Mouse (Mus musculus): ENCODE data around the gene Ublcp1.
"Not testable (repeated sequence)": the region's sequence is repeated elsewhere in the genome, so short reads cannot be mapped to it uniquely, and the experiment has no call there.

The Ublcp1 gene

DNA sequence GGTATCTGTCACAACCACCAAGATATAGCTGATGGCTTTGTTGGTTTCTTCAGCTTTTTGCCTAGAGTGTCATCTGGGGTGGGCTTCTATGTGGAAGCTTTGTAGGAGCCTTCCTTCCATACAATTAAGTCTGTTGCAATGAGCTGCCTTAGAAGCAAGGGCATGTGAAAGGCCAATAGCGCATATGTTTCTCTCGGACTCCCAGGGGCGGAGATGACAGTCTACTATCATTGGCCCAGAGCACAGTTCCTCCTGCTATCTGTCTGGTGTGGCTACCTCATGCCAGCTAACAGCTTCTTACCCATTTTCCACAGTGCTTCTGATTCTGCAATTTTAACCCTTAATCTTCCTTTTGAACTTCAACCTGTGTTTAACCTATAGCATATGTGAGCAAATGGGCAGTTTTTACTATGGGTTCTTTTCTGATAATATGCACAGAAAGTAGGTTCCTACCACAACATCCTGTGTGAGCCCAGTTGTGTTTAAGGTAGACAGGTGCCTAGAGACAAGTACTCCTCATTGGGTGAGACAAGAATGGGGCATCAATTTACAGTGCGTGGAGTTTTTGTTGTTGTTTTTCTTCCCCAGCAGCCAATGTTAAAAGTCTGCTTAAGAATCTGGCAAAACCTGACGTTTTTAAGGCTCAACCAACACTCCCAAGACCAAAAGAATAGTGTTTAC, 24.5 kb upstream of the Ublcp1 start:
- no peak for DNase-seq (ENCODE audit: low spot score in 2 of 2)

DNA sequence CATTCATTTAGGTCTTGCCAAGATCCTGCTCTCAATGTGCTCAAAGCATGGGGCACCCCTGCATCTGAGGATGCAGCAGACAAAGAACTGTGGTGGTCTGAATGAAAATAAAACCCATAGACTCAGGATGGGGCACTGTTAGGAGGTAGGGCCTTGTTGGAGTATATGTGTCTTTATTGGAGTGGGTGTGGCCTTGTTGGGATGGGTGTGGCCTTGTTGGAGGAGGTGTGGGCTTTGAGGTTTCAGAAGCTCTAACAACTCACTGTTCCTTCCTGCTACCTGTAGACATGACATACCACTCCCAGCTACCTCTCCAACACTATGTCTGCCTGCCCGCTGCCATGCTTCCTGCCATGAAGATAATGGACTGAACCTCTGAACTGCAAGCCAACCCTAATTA, 18.8 kb upstream of the Ublcp1 start:
- DNase-seq (ENCODE audit: low spot score in 2 of 2), result no peak

DNA sequence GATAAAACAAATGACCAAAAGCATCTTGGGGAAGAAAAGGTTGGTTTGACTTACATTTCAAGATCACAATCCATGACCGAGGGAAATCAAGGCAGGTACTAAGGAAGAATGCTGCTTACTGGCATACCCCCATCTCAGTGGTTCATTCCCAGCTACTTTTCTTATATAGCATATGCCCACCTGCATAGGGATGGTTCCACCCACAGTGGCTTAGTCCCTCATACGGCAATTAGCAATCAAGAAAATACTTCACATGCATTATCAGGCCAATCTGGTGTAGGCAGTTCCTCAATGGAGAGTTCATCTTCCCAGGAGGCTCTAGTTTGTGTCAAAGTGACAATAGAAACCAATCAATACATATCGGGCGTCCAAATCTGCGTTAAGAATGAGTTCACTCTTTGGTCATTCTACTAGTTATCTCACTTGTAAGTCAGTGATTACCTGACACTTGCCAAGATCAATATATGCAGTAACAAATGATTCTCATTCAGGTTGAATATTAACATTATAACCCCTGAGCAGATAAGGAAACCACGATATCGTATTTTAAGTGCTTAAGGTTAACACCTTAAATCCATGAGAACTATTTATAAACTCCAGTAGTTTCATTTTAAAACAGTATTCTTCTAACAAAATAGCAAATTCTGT, 14.9 kb upstream of the Ublcp1 start:
- DNase-seq (ENCODE audit: low spot score in 2 of 2), result no peak

DNA sequence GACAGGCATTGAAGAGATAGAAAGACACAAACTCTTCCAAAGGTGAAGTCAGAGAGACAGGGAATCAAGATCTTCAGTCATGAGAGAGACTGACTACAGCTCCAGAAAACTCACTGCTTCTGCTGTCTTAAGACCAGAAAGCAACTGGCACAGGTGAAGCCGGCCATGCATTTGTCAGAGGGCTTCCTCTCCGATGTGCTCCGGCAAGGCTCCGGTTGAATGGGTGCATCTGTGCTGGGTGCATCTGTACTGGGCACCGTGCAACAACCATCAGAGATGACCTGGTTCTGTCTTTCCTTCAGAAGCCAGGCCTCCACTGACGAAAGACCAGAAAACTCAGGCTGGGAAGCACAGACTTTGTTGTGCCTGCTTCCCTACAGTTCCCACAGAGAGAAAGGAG, 9.9 kb upstream of the Ublcp1 start:
- no peak for DNase-seq (ENCODE audit: low spot score in 2 of 2)

DNA sequence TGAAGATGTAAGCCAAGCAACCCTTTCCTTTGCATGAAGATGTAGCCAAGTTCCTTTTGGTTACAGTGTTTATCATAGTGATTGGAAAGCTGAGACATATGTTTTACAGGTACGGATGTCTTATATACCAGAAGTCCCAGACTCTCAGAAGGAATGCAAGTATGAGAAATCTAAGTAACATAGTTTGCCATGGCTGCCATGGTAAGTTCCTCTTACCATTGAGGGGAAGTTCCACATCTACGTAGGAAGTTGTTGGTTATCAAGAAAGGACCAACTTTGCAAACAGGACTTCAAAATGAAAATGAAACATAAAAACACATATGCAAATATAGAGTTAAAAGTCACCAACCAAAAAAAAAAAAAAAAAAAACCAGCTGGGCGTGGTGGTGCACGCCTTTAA, 8.1 kb upstream of the Ublcp1 start:
- no peak for DNase-seq (ENCODE audit: low spot score in 2 of 2)

DNA sequence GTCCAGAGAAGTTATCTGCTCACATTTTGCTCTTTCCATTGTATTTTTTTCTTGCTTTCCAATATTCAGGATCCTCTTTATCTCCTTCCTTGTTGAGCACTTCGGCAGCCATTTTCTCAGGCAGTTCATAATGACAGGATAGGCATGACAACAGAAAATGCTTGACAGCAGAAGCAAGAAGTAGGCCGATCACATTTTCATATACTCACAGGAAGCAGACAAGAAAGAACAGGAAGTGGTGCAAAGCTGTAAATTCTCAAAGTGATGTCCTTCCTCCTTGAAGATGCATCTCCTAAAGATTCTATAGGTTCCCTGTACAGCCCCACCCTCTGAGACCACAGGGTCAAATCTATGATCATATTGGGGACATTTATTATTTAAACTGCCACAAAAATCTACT, 6.1 kb upstream of the Ublcp1 start:
- DNase-seq (ENCODE audit: low spot score in 2 of 2), result no peak

DNA sequence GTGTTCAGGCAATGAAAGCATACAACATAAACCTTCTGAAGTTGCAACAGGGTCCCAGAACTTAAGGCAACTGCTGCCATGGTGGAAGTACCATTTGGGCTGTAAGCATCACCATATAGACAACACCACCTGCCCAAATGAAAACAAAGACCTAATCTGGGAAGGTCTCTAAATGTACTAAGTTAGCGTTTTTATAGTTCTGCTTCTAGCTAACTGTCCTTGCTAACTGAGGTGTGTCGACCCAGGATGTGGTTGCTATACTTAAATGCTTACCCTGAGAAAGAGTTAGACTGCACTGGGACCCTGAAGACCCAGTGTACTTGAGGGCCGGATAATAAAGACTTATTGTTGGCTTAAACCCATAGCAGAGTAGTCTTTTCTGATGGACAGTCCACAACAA, 5.2 kb upstream of the Ublcp1 start:
- no peak for DNase-seq (ENCODE audit: low spot score in 2 of 2)

DNA sequence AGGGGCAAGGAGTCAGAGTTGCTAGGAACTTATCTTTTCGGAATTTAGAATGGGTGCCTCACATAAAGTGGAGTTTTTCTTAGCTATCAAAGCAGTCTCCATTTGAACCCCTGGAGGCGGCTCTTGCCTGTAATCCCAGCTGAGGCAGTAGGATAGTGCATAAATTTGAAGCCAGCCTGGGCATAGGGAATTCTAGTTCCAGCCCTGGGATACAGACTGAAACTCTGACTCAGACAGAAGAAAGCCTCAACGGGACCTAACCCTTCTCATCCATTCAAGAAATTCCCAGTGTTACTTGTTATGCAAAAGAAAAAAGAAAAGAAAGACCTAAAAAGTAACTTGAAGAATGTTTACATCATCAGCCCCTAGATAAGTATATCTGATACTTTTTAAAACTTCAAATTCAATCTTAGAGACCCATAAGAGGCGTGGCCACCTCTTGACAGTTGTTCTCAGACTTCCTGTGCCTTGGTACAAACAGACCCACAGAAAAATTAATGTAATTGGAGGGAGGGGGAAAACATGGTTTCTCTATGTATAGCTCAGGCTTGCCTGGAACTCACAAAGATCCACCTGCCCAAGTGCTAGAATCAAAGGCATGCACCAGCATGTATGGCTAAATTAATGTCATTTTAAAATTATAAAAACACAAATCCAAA, 1.2 kb upstream of the Ublcp1 start:
- peak in 1 of 2 experiments; percentile 8 for DNase-seq (ENCODE audit: low spot score in 2 of 2)

DNA sequence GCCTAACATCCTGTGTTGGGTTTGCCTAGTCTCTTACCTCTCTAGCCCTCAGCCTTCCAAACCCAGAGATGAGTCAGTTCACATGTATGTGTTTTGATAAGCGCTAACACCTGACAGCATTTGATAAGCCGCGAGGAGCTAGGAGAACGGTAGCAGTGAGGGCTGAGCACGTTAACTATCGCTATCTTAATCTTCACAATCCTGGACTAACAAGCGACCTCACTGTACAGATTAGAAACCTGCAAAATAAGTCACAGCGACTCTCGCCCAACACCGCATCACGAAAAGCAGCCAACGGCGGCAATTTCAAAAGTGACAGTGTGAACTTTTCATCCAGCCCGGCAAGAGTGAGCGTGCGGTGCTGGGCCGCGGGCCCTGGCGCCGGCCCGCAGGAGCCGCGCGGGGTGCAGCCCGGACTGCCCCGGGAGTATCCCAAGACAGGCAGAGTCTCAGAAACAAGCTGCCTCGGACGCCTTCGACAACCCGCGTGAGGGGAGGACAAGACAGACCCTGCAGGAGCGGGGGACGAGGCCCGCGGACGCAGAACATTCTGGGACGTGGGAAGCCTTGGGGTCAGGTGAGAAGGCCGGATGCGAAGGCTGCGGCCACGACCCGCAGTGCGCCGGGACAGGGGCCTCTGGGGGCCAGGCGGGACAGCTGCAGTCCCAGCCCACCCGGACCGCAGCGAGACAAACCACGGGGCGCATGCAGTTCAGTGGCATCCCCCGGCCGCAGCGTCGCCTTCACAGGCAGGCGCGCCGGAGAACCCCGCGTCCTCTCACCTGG, 459 bp downstream of the Ublcp1 start:
- DNase-seq (ENCODE audit: low spot score in 2 of 2), result peak in 1 of 2 experiments; percentile 18

DNA sequence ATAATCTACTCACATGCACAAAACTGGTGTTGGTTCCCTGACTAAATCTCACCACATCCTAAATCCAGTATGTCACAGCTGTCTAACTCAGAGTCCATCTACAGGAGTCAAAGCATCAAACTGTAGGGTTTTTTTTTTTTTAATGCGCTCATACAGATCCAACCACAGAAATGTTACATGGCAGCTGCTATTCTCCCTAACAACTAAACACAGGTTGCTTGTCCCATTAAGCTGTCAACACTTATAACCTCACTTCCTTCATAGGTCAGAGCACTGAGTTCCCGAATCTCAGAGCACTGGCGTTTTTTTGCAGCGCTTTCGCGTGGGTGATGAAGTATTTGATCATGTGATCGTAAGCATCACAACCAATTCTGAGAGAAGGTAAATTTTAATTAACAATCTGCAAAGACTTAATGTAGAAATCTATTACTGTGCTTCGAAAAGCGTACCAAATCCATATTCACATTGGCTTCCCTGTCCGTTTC, 1.9 kb downstream of the Ublcp1 start:
- no peak for DNase-seq (ENCODE audit: low spot score in 2 of 2)

DNA sequence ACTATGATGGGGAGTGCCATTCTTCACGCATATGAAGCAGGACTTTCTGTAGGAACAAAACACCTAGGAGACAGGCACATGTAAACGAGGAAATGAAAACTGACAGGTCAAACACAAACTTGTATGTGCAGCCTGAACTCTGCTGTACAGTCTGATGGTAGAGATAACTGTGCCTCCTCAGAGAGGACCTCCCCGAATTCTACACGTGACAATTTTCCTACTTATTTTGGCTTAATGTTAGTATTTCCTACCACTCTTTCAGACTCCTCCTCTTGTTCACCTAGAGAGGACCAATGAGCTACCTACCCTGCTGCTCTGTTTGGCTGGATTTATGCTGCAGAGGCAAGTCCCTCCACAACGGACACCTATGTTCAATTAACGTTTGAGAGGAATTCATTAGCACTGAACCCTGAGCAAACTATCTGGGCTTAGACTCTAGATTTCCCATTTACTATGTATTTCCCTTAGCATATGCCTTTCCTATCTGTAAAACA, 3.3 kb downstream of the Ublcp1 start:
- no peak for DNase-seq (ENCODE audit: low spot score in 2 of 2)

DNA sequence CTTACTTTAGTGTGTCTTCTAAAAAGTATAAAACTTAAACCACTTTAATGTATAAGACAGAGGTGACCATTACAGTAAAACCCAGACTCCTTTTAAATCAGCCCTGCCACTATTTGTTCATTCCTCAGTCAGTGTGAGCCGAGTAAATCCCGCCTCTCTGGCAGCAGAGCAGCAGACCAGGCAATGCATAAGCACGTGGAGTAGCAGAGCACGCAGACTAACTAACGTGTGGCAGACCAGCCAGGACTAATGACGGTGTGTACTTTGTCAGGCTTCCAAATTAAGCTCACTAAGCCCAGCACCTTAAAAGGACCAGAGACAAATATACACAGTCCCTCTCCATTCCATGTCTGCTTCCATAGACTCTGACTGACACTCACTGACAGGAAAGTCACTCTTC, 8.8 kb downstream of the Ublcp1 start:
- DNase-seq (ENCODE audit: low spot score in 2 of 2), result peak in 1 of 2 experiments; percentile 12

DNA sequence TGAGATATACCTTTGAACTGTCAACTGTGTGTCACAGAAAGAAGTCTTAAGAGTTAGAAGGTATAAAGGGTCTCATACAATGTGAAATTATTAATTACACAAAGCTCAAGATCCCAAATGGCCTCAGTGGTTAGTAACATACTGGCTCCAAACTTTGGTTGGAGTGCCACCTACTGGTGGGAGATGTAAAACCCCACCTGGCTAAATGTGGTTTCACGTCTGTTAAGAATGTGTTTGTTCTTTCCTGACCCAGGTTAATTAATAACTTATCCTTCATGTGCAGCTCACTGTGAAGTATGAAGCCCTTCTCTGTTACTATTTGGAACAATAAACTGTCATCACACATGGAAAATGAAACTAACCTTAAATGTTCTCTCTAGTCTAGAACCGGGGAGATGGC, 16.9 kb downstream of the Ublcp1 start:
- DNase-seq (ENCODE audit: low spot score in 2 of 2), result peak in 1 of 2 experiments; percentile 43

DNA sequence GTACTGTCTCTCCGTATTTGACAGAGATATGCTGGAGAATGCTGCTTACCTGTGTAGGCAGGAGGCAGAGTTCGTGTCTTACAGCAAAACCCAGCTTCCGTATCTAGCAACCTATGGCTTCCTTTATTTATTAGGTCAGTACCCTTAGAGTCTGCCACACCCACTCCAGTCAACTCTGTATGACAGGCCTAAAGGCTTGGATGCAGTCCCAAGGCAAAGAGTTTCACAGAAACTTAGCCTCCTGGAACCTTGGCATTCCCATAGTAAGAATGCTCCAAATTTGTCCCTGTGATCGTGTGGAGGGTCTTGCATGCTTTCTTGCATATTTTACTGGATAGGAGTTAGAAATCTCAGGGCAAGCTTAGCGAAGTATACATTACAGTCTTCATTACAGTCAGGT, 18.3 kb downstream of the Ublcp1 start:
- DNase-seq (ENCODE audit: low spot score in 2 of 2), result not testable (repeated sequence)

DNA sequence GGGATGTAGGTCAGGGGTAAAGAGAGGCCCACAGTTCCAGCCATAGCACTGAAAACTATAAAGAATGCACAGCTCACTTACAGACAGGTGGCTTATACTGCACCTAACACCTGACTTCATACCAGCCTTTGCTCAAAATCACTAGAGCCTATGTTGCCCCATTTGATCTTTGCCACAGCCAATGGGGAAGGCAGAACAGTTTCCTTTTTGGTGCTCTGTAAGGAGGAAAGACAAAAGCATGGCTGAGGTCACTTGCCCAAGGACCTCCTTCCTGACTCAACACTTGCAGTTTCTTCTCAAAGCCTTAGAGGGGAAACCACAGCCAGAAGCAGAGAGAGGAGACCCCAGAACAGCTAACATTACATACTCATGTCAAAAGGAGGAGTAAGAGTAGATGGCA, 19.3 kb downstream of the Ublcp1 start:
- no peak for DNase-seq (ENCODE audit: low spot score in 2 of 2)

DNA sequence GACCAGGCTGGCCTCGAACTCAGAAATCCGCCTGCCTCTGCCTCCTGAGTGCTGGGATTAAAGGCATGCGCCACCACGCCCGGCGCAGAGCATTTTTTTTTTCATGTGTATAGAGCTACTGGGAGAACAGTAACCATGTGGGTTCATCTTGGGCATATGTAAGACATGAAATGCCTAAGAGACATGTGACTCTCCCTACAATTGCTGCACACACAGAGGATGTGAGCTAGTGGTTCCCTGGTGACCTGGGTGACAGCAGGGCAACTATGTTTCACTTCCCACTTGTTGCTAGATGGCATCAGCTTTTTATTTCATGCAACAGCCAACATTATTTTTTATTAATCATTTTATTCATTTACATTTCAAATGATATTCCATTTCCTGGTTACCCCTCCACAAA, 32.5 kb downstream of the Ublcp1 start:
- peak in 1 of 2 experiments; percentile 19 for DNase-seq (ENCODE audit: low spot score in 2 of 2)

DNA sequence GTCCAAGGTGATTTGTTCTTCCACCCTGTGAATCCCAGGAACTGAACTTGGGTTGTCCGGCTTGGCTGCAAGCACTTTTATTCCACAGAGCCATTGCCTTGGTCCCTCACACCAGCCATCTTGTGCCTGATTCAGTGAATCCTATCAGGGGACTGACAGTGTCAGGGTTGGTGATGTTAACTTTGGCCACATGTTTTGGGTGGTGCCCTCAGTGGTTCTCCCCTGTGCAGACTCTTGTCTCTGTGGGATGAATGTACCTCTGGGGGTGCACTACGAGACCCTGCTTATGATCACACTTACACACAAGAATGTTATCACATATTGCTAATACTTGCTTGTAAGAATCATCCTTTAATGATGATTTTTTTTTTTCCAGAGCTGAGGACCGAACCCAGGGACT, 40.3 kb downstream of the Ublcp1 start:
- DNase-seq (ENCODE audit: low spot score in 2 of 2), result no peak

DNA sequence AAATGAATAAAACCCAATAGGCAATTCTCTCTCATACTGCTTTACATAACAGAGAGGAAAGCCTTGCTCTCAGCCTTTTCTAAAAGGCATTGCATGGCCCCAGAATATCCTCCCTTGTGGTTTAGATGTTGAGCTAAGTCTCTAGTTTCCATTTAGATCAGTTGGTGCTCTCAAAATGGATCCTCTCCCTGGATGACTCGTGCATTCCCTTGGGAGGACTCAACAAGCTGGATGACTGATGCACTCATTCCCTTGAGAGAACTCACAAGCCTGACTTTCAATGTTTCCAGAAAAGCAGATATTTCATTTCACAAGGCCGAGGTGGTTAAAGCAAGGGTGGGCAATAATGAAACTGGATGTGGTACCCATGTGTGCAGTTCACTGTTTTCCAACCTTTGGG, 42.3 kb downstream of the Ublcp1 start:
- no peak for DNase-seq (ENCODE audit: low spot score in 2 of 2)

DNA sequence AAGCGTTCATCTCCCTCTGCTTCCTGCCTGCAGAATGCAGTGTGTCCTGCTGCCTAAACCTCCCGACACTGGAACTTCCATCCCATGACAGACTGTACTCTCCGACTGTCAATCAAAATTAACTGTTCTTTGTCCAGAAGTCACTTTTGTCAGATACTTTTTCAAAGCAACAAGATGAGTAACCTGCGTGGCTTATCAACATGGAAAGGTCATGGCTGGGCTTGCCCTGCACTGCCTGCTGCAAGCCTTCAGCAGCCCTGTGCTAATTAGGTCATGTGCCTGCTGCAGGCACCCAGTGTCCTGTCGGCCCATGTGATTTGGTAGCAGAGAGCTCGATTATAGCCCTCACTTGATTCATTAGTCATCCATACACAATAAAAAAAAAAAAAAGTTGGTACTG, 44.7 kb downstream of the Ublcp1 start:
- DNase-seq (ENCODE audit: low spot score in 2 of 2), result no peak

DNA sequence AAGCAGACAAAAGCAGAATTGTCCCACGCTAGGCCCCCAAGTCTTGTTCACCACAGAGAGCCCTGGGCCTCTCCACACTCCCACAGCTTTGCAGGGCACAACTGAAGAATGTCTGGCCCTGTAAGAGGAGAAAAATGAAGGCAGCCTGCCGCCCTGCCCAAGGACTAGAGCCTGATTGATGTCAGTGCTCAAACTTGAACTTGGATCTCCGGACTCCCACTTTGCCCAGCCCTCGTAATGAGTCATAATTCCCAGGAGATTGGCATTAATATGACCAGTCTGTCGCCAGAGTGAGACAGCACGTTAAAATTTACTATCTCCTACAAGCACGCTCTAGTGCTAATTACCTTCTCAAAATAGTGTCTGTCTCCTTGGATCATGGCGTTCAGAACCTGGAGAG, 45.3 kb downstream of the Ublcp1 start:
- DNase-seq (ENCODE audit: low spot score in 2 of 2), result no peak

DNA sequence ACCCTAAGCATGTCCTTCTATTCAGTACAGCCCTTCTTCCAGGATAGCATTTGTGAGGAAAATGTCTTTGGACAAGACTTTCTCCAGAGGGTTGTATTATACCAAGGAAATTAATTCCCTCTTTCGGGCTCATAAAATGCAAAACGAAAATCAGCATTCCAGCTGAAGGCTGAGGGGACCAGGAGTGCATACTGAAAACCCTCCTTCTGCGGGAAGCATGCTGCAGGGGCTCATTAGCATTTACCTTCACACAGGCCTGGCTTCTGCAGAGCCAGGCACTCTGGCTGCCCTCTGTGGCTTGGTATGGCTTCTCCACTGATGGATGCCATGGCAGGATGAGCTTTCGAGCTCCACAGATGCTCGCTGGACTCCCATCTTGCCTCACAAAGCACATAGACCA, 46.3 kb downstream of the Ublcp1 start:
- DNase-seq (ENCODE audit: low spot score in 2 of 2), result no peak

DNA sequence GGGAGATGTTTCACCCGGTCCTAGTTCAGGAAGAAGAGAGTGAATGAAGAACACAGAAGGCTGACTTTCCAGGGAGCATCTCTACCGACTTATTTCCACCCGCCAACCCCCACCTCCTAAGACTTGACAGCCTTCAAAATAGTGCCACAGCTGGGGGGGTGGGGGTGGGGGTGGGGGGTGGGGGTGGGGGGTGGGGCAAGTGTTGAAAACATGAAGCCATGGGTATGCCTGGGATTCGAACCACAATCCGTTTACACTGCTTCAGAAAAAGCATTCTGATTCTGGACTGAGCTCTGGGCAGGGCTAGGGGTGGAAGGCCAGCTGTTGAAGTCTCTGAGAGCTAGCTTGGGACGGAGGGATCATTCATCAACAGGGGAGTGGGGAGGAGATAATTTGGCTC, 47.0 kb downstream of the Ublcp1 start:
- no peak for DNase-seq (ENCODE audit: low spot score in 2 of 2)
